Mouse (Mus musculus) limb, embryonic 11.5 days (tissue): Measurements from ENCODE around the gene Uqcr11. TPM values are rescaled to one million over a fixed set of nuclear protein-coding genes. Genes with fewer than 3 reads are reported as not detected.

ENCODE experiments used
- ATAC-seq: fragments of 200-750 bp; cut with Nextera tagmentation; 2 replicates; pipeline ENCODE4 v1.8.0; 2017; ENCODE audit warnings: low read depth; ENCODE audit not compliant: insufficient number of reproducible peaks, low FRiP score, low TSS enrichment
- DNase-seq: peaks from one replicate; pipeline ENCODE4 v3.0.0-alpha.2; 2015; ENCODE audit warnings: low spot score
- H3K27ac ChIP-seq: fragments of 300-500 bp; sonication (generic); replicated peaks from 2 replicates; pipeline ENCODE4 v1.5.1; 2014; ENCODE audit warnings: low read depth, mild to moderate bottlenecking, low read length
- H3K27me3 ChIP-seq: fragments of 300-500 bp; sonication (generic); 2 replicates; pipeline ENCODE4 v1.6.1; 2014; ENCODE audit warnings: mild to moderate bottlenecking, low read length, mixed read lengths; ENCODE audit not compliant: control insufficient read depth, insufficient read depth
- H3K36me3 ChIP-seq: fragments of 300-500 bp; sonication (generic); 2 replicates; pipeline ENCODE4 v1.6.1; 2014; ENCODE audit warnings: mild to moderate bottlenecking, low read length, moderate library complexity, mixed read lengths; ENCODE audit not compliant: control insufficient read depth, insufficient read depth
- H3K4me1 ChIP-seq: fragments of 300-500 bp; sonication (generic); 2 replicates; pipeline ENCODE4 v1.6.1; 2014; ENCODE audit warnings: low read length, mixed read lengths; ENCODE audit not compliant: control insufficient read depth, insufficient read depth
- H3K4me2 ChIP-seq: fragments of 300-500 bp; sonication (generic); 2 replicates; pipeline ENCODE4 v1.6.1; 2014; ENCODE audit warnings: low read depth, mild to moderate bottlenecking, moderate library complexity; ENCODE audit not compliant: severe bottlenecking
- H3K4me3 ChIP-seq: fragments of 300-500 bp; sonication (generic); 2 replicates; pipeline ENCODE4 v1.5.1; 2014; ENCODE audit warnings: low read depth, low read length
- H3K9ac ChIP-seq: fragments of 300-500 bp; sonication (generic); 2 replicates; pipeline ENCODE4 v1.6.1; 2014; ENCODE audit warnings: mild to moderate bottlenecking, low read length
- H3K9me3 ChIP-seq: fragments of 300-500 bp; sonication (generic); 2 replicates; pipeline ENCODE4 v1.6.1; 2016; ENCODE audit warnings: low read length; ENCODE audit not compliant: control insufficient read depth
- WGBS: fragments of 180-500 bp; shearing (Covaris S2); extraction: QIAGEN DNeasy Blood & Tissue Kit; methylation state at CpG from one replicate; pipeline ENCODE4 v1.1.7; 2014; 5-methylcytosine and 5-hydroxymethylcytosine counted together
- polyA plus RNA-seq: library from polyadenylated mRNA; unstranded; fragments of >200 nt; fragmentation: Nextera tagmentation; extraction: Ambion mirVana; gene quantifications from 2 replicates; pipeline ENCODE4 v1.2.1, GENCODE M21; 2014

Gene Uqcr11
- polyA plus RNA-seq, 1 experiment from 2014 or later = 533 TPM

GRCm38 (mm10) chr10:80434233-80434592, 27.6 kb upstream of the Uqcr11 start:
- peaks cover 13% of the 10 kb centered on the region for H3K36me3 ChIP-seq
- peaks cover 14% of the 10 kb centered on the region; the same call in 1 of the 2 replicates for H3K4me1 ChIP-seq
- DNase-seq (no peak), ATAC-seq (no peak)
- no peak overlapping the region for H3K4me3 ChIP-seq
- no peak overlapping the region for H3K27ac ChIP-seq
- H3K9me3 ChIP-seq = no peaks in the 10 kb centered on the region; the same call in 1 of the 2 replicates
- H3K27me3 ChIP-seq = no peaks in the 10 kb centered on the region
- 16% methylated on average over 8 of the region's 8 CpGs for WGBS
- H3K9ac ChIP-seq = no peak overlapping the region
- H3K4me2 ChIP-seq = no peak overlapping the region; the same call in 1 of the 2 replicates

GRCm38 (mm10) chr10:80433513-80434232, 27.0 kb upstream of the Uqcr11 start, which contains the start of gene Tcf3:
Gene Tcf3 (minus strand): TSS chr10:80433647.
- peak; percentile 96 for DNase-seq
- H3K9me3 ChIP-seq = no peaks in the 10 kb centered on the region; the same call in 1 of the 2 replicates

GRCm38 (mm10) chr10:80432936-80433512, 26.4 kb upstream of the Uqcr11 start:
- Histone ChIP-seq H3K36me3 (peaks cover 24% of the 10 kb centered on the region), H3K4me2 (peak overlapping the region; percentile 90), H3K9me3 (no peaks in the 10 kb centered on the region; the same call in 1 of the 2 replicates), H3K4me1 (peaks cover 14% of the 10 kb centered on the region; the same call in 1 of the 2 replicates), H3K27ac (peak overlapping the region; percentile 78), H3K27me3 (no peaks in the 10 kb centered on the region), H3K9ac (peak overlapping the region; percentile 99), H3K4me3 (peak overlapping the region; percentile 76)
- ATAC-seq (no peak), DNase-seq (peak; percentile 79)
- WGBS = under 1% methylated on average over 59 of the region's 60 CpGs

More at GRCm38 (mm10) chr10:80433513-80434232, 27.0 kb upstream of the Uqcr11 start, which contains the start of gene Tcf3:
- Histone ChIP-seq H3K4me2 (peak within 1 kb of the TSS; percentile 90), H3K27me3 (no peaks in the 10 kb centered on the region), H3K4me3 (peak within 1 kb of the TSS; percentile 76), H3K36me3 (peaks cover 18% of the 10 kb centered on the region), H3K27ac (peak within 1 kb of the TSS; percentile 78), H3K4me1 (peaks cover 14% of the 10 kb centered on the region; the same call in 1 of the 2 replicates), H3K9ac (peak within 1 kb of the TSS; percentile 99)
- ATAC-seq = peak; percentile 90
- WGBS = under 1% methylated on average over 41 of the region's 61 CpGs

- peak overlapping the region; percentile 76 for H3K4me3 ChIP-seq
- H3K4me2 ChIP-seq = peak overlapping the region; percentile 90
- H3K9ac ChIP-seq = peak overlapping the region; percentile 99
- H3K27ac ChIP-seq = peak overlapping the region; percentile 78
- WGBS = 0% methylated on average over 4 of the region's 4 CpGs
- DNase-seq (no peak), ATAC-seq (no peak)
- H3K4me1 ChIP-seq = peaks cover 14% of the 10 kb centered on the region; the same call in 1 of the 2 replicates
- no peaks in the 10 kb centered on the region; the same call in 1 of the 2 replicates for H3K9me3 ChIP-seq
- H3K36me3 ChIP-seq = peaks cover 31% of the 10 kb centered on the region
- no peaks in the 10 kb centered on the region for H3K27me3 ChIP-seq
Measured at GRCm38 (mm10) chr10:80432387-80432785, 25.8 kb upstream of the Uqcr11 start.

GRCm38 (mm10) chr10:80431570-80432386, 25.1 kb upstream of the Uqcr11 start:
- WGBS = 18% methylated on average over 16 of the region's 16 CpGs
- Histone ChIP-seq H3K36me3 (peaks cover 37% of the 10 kb centered on the region), H3K9me3 (no peaks in the 10 kb centered on the region; the same call in 1 of the 2 replicates), H3K27me3 (no peaks in the 10 kb centered on the region), H3K4me1 (peaks cover 14% of the 10 kb centered on the region; the same call in 1 of the 2 replicates), H3K4me3 (peak overlapping the region; percentile 76), H3K27ac (0 out of 2 replicates have a peak overlapping the region, but pooled peaks have one; percentile 21), H3K4me2 (peak overlapping the region; percentile 90), H3K9ac (peak overlapping the region; percentile 99)
- ATAC-seq = no peak
- DNase-seq = no peak

GRCm38 (mm10) chr10:80430375-80430980, 23.8 kb upstream of the Uqcr11 start:
- Histone ChIP-seq H3K4me2 (no peak overlapping the region), H3K27me3 (no peaks in the 10 kb centered on the region), H3K9me3 (0 out of 2 replicates have a peak, but pooled peaks cover 2% of the 10 kb centered on the region), H3K27ac (no peak overlapping the region), H3K4me1 (peaks cover 8% of the 10 kb centered on the region; the same call in 1 of the 2 replicates), H3K9ac (peak overlapping the region; percentile 27; the same call in 1 of the 2 replicates), H3K4me3 (no peak overlapping the region; the same call in 1 of the 2 replicates), H3K36me3 (peaks cover 50% of the 10 kb centered on the region)
- DNase-seq = no peak
- 76% methylated on average over 6 of the region's 8 CpGs for WGBS
- no peak for ATAC-seq

- Histone ChIP-seq H3K4me1 (peaks cover 8% of the 10 kb centered on the region; the same call in 1 of the 2 replicates), H3K36me3 (peaks cover 57% of the 10 kb centered on the region)
Measured at GRCm38 (mm10) chr10:80429800-80430199, 23.2 kb upstream of the Uqcr11 start.

More at GRCm38 (mm10) chr10:80429800-80430199, 23.2 kb upstream of the Uqcr11 start:
- Histone ChIP-seq H3K4me2 (no peak overlapping the region), H3K27me3 (no peaks in the 10 kb centered on the region), H3K9ac (no peak overlapping the region), H3K4me3 (no peak overlapping the region), H3K27ac (no peak overlapping the region), H3K9me3 (0 out of 2 replicates have a peak, but pooled peaks cover 2% of the 10 kb centered on the region)
- WGBS = 88% methylated on average over 8 of the region's 8 CpGs
- ATAC-seq (no peak), DNase-seq (no peak)
